Mouse (Mus musculus): ENCODE data around the gene Sbno1. TPM values are rescaled to one million over a fixed set of nuclear protein-coding genes. Genes with fewer than 3 reads are reported as not detected.
"Not testable (repeated sequence)": the region's sequence is repeated elsewhere in the genome, so short reads cannot be mapped to it uniquely, and the experiment has no call there.

Sbno1 gene
- polyA plus RNA-seq, 1 experiment from 2014 or later, result 93.7 TPM

DNA sequence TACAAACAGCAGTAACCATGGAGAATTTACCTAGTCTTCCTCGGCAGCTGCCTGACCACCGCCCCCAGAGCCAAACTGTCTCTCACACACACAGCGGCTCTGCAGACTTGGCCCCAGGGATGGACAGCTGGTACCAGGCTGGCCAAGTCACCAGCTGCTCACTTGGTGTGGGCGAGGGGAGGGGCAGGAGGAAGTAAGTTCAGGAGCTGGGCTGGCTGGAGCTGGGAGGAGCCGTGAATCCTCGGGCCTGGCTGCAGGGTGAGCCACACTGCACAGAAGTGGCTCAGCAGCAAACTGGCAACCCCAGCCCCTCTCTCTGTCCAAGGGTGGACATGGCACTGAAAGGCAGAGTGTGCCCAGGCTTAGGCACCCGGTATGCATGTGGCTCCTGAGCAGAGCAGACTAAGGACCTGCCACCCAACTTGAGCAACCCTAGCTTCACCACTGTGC lies 74.7 kb downstream of the Sbno1 start:
- Histone ChIP-seq H3K4me1 (peaks cover 26% of the 10 kb centered on the region), H3K36me3 (peaks cover 33% of the 10 kb centered on the region), H3K4me2 (peak overlapping the region; percentile 90), H3K9ac (peak overlapping the region; percentile 100), H3K4me3 (peak overlapping the region; percentile 93), H3K27ac (peak overlapping the region; percentile 99), H3K27me3 (no peaks in the 10 kb centered on the region), H3K9me3 (no peaks in the 10 kb centered on the region)
- ATAC-seq (ENCODE audit: insufficient number of reproducible peaks, insufficient read depth, low FRiP score, low TSS enrichment, low read depth), result 0 out of 2 replicates have a peak, but pooled peaks have one; percentile 10
- 34% methylated on average over 7 of the region's 7 CpGs for WGBS

DNA sequence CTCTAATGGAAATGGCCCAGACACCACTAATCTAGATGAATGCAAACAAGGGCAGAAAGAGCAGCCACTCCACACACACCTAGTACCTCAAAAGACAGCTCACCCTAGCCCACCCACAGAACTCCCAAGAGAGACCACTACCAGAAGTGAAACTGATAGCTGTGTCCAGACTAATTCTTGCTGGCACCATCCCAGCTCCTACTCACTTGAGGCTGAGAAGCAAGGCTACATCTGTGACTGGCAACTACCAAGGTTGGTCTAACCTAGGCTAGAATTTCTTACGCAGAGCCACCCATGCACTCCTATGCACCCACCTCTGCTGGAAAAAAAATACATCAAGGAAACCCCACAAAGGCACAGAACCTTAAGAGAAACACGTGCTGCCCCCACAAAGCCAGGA lies 75.5 kb downstream of the Sbno1 start:
- H3K27ac ChIP-seq, result peak overlapping the region; percentile 99
- 87% methylated on average over 2 of the region's 2 CpGs for WGBS
- peaks cover 23% of the 10 kb centered on the region for H3K4me1 ChIP-seq
- no peaks in the 10 kb centered on the region for H3K9me3 ChIP-seq
- H3K4me2 ChIP-seq, result peak overlapping the region; percentile 90; the same call in 1 of the 2 replicates
- H3K4me3 ChIP-seq, result no peak overlapping the region; the same call in 1 of the 2 replicates
- H3K27me3 ChIP-seq, result no peaks in the 10 kb centered on the region
- no peak for ATAC-seq (ENCODE audit: insufficient number of reproducible peaks, insufficient read depth, low FRiP score, low TSS enrichment, low read depth)
- H3K36me3 ChIP-seq, result peaks cover 36% of the 10 kb centered on the region
- peak overlapping the region; percentile 100; the same call in 1 of the 2 replicates for H3K9ac ChIP-seq

DNA sequence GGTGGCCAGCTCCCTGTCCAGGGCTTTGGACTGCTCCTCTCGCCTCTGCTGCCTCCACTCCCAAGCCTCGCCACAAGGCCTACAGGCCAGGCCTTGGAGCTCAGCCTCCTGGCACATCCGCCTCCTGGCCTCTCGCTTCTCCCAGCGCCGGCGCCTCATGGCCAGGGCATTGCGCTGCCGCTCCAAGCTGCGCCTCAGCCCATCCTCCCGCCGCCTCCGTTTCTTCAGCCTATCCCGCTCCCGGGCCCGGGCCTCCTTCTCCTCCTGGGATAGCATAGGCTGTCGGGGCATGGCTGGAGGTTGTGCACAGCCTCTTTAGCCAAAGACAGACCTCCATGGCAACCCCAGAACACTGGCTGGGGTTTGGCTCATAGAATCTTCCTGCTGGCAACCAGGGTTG lies 76.6 kb downstream of the Sbno1 start:
- Histone ChIP-seq H3K9me3 (no peaks in the 10 kb centered on the region), H3K27ac (0 out of 2 replicates have a peak overlapping the region, but pooled peaks have one; percentile 4), H3K36me3 (peaks cover 47% of the 10 kb centered on the region), H3K4me1 (peaks cover 23% of the 10 kb centered on the region), H3K4me2 (no peak overlapping the region), H3K4me3 (no peak overlapping the region), H3K9ac (no peak overlapping the region), H3K27me3 (no peaks in the 10 kb centered on the region)
- 92% methylated on average over 17 of the region's 17 CpGs for WGBS
- ATAC-seq (ENCODE audit: insufficient number of reproducible peaks, insufficient read depth, low FRiP score, low TSS enrichment, low read depth), result no peak

DNA sequence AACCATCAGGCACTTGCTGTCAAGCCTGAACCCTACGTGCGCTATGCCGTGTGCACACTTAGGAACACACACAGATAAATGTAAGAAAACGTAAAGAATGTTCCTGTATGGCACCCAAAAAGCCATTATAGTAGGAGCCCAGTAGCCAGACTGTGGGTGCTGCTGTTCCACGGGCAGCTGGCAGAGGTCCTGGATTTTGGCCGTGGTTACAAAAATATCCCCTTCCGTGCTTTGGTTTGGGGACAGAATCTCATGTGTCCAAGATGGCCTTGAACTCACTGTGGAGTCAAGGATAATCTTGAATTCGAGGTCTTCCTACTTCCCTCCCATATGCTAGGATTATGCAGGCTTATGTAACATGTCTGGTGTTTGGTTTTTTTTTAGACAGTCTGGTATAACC lies 82.9 kb downstream of the Sbno1 start:
- no peaks in the 10 kb centered on the region for H3K9me3 ChIP-seq
- H3K27ac ChIP-seq, result peak overlapping the region; percentile 22; the same call in 1 of the 2 replicates
- peaks cover 23% of the 10 kb centered on the region for H3K4me1 ChIP-seq
- no peak overlapping the region for H3K9ac ChIP-seq
- H3K4me3 ChIP-seq, result no peak overlapping the region
- 86% methylated on average over 8 of the region's 8 CpGs for WGBS
- no peak for ATAC-seq (ENCODE audit: insufficient number of reproducible peaks, insufficient read depth, low FRiP score, low TSS enrichment, low read depth)
- H3K36me3 ChIP-seq, result peaks cover 29% of the 10 kb centered on the region
- H3K4me2 ChIP-seq, result no peak overlapping the region
- H3K27me3 ChIP-seq, result no peaks in the 10 kb centered on the region

DNA sequence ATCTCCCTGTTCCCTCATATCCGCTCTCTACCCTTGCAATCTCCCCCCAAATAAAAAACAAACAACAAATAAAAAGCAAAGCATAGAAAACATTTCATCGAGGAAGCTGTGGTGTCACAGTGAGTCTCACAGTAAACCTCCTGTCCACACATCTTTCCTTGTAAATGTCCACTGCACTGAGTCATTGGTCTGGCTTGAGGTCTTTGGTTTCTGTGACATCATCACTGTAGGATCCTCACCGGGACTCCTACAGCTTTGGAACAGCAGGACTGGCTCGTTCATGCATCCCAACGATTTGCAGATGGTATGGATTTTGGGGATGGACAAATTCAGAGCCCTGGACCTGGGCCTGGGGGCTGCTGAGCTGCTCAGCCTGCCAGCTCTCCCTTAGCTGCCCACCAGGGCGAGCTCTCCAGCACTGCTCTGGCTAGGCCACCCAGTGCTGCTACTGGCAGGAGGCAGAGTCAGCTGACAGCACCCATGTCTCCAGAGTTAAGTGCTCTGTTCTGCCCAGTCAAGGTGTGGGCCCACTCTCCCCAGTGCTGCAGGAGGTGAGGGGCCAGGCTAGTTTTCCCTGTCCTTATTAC lies 84.0 kb downstream of the Sbno1 start:
- peaks cover 23% of the 10 kb centered on the region for H3K4me1 ChIP-seq
- H3K27ac ChIP-seq; H3K27me3 ChIP-seq; H3K9ac ChIP-seq; H3K4me3 ChIP-seq; ATAC-seq (ENCODE audit: insufficient number of reproducible peaks, insufficient read depth, low FRiP score, low TSS enrichment, low read depth); H3K9me3 ChIP-seq; H3K4me2 ChIP-seq: not testable (repeated sequence)
- WGBS, result 54% methylated on average over 6 of the region's 6 CpGs
- peaks cover 26% of the 10 kb centered on the region for H3K36me3 ChIP-seq

DNA sequence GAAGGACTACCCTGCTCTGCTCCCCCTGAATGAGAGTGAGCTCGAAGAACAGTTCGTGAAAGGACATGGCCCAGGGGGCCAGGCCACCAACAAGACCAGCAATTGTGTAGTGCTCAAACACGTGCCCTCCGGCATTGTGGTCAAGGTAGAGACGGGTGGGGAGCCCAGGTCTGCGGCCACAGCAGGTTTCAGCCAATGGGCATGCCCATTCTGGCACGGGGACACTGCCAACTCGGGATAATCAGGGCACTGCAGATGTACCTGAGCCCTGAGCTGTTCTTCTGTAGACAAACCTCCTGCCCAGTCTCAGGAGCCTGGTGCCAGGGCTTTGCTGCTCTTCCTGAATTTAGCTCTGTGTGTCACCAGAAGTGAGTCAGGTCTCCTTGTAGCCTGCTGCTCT lies 87.0 kb downstream of the Sbno1 start:
- WGBS, result 85% methylated on average over 8 of the region's 8 CpGs

DNA sequence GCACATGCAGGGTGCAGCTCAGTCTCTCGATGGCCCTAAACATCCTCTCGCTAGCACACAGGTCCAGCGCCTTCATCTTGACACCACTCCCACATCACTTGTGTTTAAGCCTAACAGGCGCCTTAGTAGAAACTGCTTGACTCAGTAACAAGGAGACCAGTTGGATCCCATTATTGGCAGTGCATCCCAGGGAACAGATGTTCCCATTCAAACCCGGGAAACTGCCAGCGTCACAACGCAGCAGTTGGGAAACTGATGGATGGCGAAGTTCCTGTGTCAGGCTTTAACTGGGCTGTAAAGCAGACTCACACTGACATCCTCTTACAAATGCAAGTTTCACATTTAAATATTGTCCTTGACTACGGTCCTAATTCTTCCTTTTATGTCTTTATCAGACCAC lies 87.9 kb downstream of the Sbno1 start:
- Histone ChIP-seq H3K27ac (no peak overlapping the region), H3K36me3 (no peaks in the 10 kb centered on the region; the same call in 1 of the 2 replicates), H3K9me3 (no peaks in the 10 kb centered on the region), H3K4me1 (peaks cover 31% of the 10 kb centered on the region), H3K9ac (no peak overlapping the region), H3K4me2 (no peak overlapping the region), H3K4me3 (no peak overlapping the region), H3K27me3 (no peaks in the 10 kb centered on the region)
- ATAC-seq (ENCODE audit: insufficient number of reproducible peaks, insufficient read depth, low FRiP score, low TSS enrichment, low read depth), result no peak
- 46% methylated on average over 9 of the region's 9 CpGs for WGBS

More for the DNA sequence above, 87.0 kb downstream of the Sbno1 start:
- H3K4me1 ChIP-seq, result peaks cover 31% of the 10 kb centered on the region
- H3K4me2 ChIP-seq, result no peak overlapping the region
- no peaks in the 10 kb centered on the region for H3K9me3 ChIP-seq
- ATAC-seq (ENCODE audit: insufficient number of reproducible peaks, insufficient read depth, low FRiP score, low TSS enrichment, low read depth), result no peak
- no peak overlapping the region for H3K4me3 ChIP-seq
- H3K36me3 ChIP-seq, result peaks cover 2% of the 10 kb centered on the region; the same call in 1 of the 2 replicates
- peak overlapping the region; percentile 74 for H3K27ac ChIP-seq
- H3K27me3 ChIP-seq, result no peaks in the 10 kb centered on the region
- 0 out of 2 replicates have a peak overlapping the region, but pooled peaks have one; percentile 1 for H3K9ac ChIP-seq

DNA sequence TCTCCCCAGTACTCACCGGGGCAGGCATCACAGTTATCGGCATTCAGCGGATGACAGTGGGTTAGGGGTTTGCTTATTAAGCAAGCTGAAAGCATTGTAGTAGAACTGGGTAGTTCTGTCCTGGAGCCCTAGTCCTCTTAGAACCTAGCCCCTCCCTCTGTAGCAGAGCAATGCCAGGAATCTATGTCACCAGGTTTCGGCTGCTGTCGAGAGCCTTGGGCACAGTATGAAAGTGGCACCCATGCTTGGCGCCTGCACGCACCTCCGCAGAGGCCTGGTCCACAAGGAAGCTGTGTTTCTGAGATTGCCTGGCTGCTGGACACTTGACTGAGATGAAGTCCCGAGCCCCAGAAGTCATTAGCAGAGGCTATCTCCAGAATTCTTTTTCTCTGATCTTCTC lies 88.7 kb downstream of the Sbno1 start:
- Histone ChIP-seq H3K36me3 (no peaks in the 10 kb centered on the region; the same call in 1 of the 2 replicates), H3K27me3 (no peaks in the 10 kb centered on the region)
- 90% methylated on average over 9 of the region's 9 CpGs for WGBS

DNA sequence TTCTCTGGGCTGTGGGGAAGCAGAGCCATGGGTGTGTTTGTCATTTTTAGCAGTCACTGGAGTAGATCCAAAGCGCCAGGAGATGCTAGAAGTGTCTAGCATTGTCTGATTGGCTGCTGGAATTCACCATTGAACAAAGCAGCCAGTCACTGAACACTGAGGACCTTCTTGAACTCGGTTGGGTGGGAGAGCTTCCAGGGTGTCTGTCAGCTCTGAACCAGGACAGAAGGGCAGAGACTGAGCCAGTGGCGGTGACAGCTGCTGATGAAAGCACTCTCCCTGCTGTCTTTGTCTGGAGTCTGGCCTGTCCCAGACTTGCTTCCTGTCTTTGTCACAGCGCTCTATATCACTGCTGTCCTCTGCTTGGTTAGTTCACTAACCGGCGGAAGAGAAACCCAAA lies 91.4 kb downstream of the Sbno1 start:
- no peak for ATAC-seq (ENCODE audit: insufficient number of reproducible peaks, insufficient read depth, low FRiP score, low TSS enrichment, low read depth)
- Histone ChIP-seq H3K9ac (no peak overlapping the region; the same call in 1 of the 2 replicates), H3K36me3 (no peaks in the 10 kb centered on the region; the same call in 1 of the 2 replicates), H3K4me2 (no peak overlapping the region), H3K9me3 (no peaks in the 10 kb centered on the region), H3K27ac (0 out of 2 replicates have a peak overlapping the region, but pooled peaks have one; percentile 3), H3K27me3 (no peaks in the 10 kb centered on the region), H3K4me1 (peaks cover 21% of the 10 kb centered on the region), H3K4me3 (no peak overlapping the region)
- WGBS, result 44% methylated on average over 6 of the region's 6 CpGs

More for the DNA sequence above, 88.7 kb downstream of the Sbno1 start:
- peaks cover 31% of the 10 kb centered on the region for H3K4me1 ChIP-seq
- H3K4me2 ChIP-seq, result no peak overlapping the region
- no peak overlapping the region for H3K4me3 ChIP-seq
- ATAC-seq (ENCODE audit: insufficient number of reproducible peaks, insufficient read depth, low FRiP score, low TSS enrichment, low read depth), result no peak
- H3K9me3 ChIP-seq, result no peaks in the 10 kb centered on the region
- no peak overlapping the region for H3K9ac ChIP-seq
- H3K27ac ChIP-seq, result no peak overlapping the region

DNA sequence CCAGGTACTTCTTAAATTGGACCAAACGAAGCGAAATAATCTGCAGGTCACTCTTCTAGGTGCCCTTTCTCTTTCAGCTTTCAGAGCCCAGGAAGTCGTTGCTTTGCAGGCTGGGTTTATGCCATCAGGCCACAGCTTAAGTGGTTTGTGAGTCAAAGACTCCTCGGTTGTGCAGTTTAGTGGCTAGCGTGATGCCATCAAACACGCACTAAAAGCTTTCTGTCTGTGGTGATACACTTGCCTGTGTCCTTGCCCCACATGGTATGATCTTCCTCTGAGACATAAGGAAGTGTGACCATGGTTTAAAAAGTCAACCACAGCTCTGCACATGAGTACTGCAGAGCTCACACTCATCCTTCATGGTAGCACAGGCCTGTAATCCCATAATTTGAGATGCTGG lies 95.7 kb downstream of the Sbno1 start:
- no peak for ATAC-seq (ENCODE audit: insufficient number of reproducible peaks, insufficient read depth, low FRiP score, low TSS enrichment, low read depth)
- 88% methylated on average over 6 of the region's 6 CpGs for WGBS
- H3K4me2 ChIP-seq, result no peak overlapping the region
- no peak overlapping the region for H3K9ac ChIP-seq
- no peak overlapping the region for H3K4me3 ChIP-seq
- H3K27me3 ChIP-seq, result no peaks in the 10 kb centered on the region
- H3K36me3 ChIP-seq, result no peaks in the 10 kb centered on the region
- no peak overlapping the region for H3K27ac ChIP-seq
- peaks cover 24% of the 10 kb centered on the region for H3K4me1 ChIP-seq
- H3K9me3 ChIP-seq, result no peaks in the 10 kb centered on the region

DNA sequence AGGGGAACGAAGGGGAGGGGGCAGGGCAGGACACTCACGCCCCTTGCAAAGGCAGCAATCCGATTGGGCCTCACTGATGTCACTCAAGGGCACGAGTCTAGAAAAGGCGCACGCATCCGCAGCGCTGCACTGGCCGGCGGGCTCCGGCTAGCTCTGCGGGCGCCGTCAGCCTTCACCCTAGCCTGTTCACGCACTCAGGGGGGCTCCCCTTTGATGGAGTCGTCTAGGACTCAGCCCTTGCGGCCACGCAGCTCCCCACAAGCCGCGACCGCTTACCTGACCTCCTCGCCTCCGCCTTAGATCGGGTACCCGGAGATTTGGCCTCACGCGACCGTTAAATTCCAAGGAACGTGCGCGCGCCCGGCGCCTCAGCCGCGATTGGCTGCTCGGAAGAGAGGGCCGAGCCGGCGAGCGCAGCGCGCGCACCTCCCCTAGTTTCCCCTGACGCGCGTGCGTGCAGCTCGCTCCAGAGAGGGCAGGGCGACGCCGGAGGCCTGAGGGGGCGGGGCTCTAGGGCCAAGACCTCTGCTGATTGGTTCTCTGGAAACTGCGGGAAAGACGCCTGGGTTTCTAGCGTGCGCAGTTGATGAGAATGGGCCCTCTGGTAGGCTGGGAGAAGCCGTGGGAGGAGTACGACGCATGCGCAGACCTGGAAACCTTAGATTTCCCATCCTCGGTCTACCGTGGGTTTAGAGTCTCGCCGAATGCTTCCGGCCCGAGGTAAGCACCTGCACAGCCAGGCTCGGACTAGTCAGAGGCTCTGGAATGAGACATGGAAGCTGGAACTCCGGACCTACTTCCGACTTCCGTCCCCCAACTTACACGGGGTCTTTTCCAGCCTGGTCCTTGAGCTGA lies 98.1 kb downstream of the Sbno1 start, which contains the start of the genes Mphosph9 and 2810006K23Rik:
Gene Mphosph9 (minus strand): TSS at position 463 of the 855 bp plus-strand sequence.
Gene 2810006K23Rik (plus strand): TSS at position 580 of the 855 bp plus-strand sequence.
- ATAC-seq (ENCODE audit: insufficient number of reproducible peaks, insufficient read depth, low FRiP score, low TSS enrichment, low read depth), result peak; percentile 98
- Histone ChIP-seq H3K4me1 (peaks cover 16% of the 10 kb centered on the region), H3K27ac (peak within 1 kb of the TSS; percentile 96), H3K27me3 (no peaks in the 10 kb centered on the region), H3K4me3 (peak within 1 kb of the TSS; percentile 69), H3K36me3 (peaks cover 5% of the 10 kb centered on the region; the same call in 1 of the 2 replicates), H3K9me3 (no peaks in the 10 kb centered on the region), H3K4me2 (peak within 1 kb of the TSS; percentile 86), H3K9ac (peak within 1 kb of the TSS; percentile 83)
- WGBS, result under 1% methylated on average over 72 of the region's 72 CpGs

All from embryonic facial prominence, embryonic 13.5 days (tissue).